Mouse (Mus musculus): ENCODE results near the gene Slc7a1.

GRCm38 (mm10) chr5:148418436-148418835 is 18.7 kb upstream of the Slc7a1 start:
- TF ChIP-seq POLR2A (IDR thresholded peaks at IDR 0.05; ENCODE audit: borderline replicate concordance, control insufficient read depth, low read depth, low read length): no peak
- no peak for TF ChIP-seq CTCF (IDR thresholded peaks at IDR 0.05; ENCODE audit: control insufficient read depth, insufficient read depth, low read length)

Data from bone marrow, adult 2 months (tissue).